Mouse (Mus musculus): ENCODE measurements at regions not wholly inside any gene's neighbourhood (a gene's known extent, or its start where the extent isn't known, plus 50 kb on each side); places are given as distances from the start of the nearest gene placed in this dataset.
A peak's percentile ranks its signal among the peaks of the same experiment; 100 is the strongest.

DNA sequence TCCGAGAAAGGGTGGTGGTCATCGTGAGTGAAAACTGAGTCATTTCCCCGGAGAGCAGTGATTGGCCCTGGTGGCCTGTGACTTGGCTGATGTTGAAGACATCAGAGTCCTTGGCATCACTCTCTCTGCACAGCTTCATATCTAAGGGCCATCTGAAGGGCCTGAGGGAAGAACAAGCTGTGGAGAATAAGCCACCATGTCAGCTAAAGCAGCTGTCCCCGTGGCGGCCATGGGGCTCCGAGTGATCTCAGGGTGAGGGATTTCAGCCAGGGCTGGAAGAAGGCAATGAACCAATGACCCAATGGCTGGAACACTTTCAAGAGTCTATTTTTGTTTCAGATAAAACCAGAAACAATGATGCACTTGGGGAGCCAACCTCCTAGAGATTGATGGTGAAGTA lies 62.2 kb downstream of the Ttc32 start:
- ATAC-seq (ENCODE audit: extremely low read depth, insufficient number of reproducible peaks, low FRiP score, poor library complexity, severe bottlenecking), result no peak

DNA sequence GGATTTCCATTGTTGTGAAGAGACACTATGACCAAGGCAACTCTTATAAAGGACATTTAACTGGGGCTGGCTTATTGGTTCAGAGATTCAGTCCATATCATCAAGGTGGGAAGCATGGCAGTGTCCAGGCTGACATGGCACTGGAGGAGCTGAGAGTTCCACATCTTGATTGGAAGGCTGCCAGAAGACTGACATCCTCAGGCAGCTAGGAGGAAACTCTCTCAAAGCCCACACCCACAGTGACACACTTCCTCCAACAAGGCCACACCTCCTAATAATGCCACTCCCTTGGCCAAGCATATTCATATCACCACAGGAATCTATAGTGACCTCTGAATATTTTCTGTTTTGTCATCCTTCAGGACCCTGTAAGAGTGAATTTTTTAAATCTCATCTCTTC lies 65.3 kb downstream of the Ttc32 start:
- no peak for ATAC-seq (ENCODE audit: extremely low read depth, insufficient number of reproducible peaks, low FRiP score, poor library complexity, severe bottlenecking)

DNA sequence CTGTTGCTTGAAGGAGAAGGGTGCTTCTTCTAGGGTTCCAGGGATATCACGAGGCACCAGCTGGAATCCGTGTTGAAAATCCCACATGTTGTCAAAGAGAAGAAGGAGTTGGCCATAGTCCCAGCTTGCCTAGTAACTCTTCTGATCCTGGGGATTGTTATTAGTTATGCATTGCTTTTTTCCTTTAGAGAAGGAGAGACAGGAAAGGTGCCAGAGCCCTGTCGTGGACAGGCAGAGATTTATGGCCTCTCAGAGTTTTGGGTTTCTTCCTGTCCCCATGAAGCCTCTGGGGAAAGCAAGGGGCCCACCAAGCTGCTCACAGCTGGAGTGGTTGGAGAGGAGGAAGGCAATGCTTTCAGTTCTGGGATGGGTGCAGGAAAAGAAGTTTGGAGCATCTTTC lies 76.6 kb downstream of the Ttc32 start:
- no peak for ATAC-seq (ENCODE audit: extremely low read depth, insufficient number of reproducible peaks, low FRiP score, poor library complexity, severe bottlenecking)

DNA sequence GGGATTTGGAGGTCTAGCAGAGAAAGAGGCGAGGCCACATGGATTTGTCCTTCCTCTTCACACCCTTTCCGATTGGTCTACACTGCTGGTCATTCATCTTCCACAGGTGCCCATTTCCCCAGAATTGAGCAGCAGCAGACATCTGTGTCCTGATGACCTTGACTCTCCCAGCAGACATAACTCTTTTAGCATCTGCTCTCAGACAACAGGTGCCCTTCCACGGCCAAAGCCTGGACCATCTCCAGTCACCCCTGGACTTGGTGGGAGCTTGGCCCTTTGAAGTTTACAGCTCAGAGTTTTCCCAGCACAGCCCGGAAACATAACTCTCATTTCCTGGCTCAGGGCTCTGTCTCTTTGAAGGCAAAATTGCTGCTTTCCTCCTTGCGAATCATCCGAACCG lies 80.0 kb downstream of the Ttc32 start:
- no peak for ATAC-seq (ENCODE audit: extremely low read depth, insufficient number of reproducible peaks, low FRiP score, poor library complexity, severe bottlenecking)

DNA sequence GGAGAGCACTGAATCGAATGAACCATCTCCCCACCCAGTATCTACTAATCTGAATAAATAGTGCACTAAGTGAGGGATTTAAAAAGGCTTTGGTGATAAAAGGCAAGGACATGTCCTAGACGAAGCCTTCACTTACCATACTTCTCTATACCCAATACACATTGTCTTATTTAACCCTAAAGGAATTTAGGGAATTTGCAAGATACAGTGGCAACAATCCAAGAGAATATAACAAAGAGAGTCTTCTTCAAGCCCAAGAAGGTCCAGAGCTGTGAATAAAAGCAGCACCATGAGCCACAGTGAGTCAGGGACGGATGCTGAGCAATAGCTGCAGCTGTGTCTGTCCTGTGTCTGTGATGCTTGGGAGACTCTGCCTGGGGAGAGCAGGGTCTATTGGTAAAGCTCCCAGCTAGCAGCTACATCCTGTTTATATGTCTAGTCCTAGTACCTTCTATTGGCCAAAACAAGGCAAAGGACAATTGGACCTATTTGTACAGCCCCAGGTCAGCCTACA lies 82.4 kb downstream of the Ttc32 start:
- ATAC-seq (ENCODE audit: extremely low read depth, insufficient number of reproducible peaks, low FRiP score, poor library complexity, severe bottlenecking), result no peak

DNA sequence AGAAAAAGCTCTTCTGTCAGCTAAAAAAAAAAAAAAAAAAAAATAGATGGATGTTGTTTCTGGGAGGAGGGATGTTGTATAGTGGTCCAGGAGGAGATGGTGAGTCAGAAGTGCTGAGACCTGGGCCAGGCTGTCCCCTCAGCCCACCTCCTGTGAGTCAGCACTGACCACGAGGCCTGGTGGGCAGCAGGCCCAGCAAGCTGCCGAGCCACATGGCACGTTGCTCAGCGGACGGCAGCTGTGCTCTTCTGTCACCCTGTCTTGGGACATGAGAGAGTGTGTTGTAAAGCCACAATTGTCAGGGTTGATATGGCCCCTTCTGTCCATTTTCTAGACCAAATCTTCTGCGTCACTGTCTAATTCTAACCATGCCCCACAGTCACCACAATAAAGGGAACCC lies 83.9 kb downstream of the Ttc32 start:
- no peak for ATAC-seq (ENCODE audit: extremely low read depth, insufficient number of reproducible peaks, low FRiP score, poor library complexity, severe bottlenecking)

DNA sequence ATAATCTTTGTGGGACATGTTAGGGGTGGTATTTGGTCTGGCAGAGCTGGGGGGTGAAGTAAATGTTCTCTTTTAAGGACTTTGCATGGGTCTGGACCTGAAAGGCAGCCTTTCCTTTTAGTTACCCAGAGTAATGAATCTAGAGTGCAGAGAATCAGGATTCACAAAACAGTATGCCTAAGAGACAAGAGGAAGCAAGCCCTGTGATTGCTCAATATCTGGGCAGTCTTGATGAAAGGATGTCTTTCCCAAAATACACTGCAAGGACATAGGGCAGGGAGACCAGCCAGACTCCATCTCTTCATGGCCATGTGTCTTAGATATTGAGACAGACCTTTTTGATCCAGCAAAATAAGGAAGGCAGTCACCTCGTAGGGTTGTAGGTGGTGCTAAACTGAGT lies 84.3 kb downstream of the Ttc32 start:
- ATAC-seq (ENCODE audit: extremely low read depth, insufficient number of reproducible peaks, low FRiP score, poor library complexity, severe bottlenecking), result no peak

DNA sequence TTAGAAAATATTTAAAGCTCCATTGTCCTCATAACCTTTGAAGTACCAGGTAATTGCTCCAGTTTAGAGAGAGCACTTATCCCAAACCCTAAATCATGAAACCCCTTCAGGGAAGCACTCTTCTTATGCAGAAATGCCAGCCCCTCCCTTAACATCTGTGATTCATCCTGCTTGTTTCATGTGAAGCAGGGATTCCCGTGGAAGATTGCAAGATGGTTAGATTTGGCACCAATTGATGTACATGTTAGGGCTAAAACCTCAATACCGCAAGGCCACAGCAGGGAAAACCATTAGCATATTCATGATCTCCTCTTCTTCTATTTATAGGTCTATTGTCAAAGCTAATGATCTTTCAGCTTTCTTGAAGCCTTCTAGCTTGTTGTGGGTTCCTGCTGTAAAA lies 88.8 kb downstream of the Ttc32 start:
- no peak for ATAC-seq (ENCODE audit: extremely low read depth, insufficient number of reproducible peaks, low FRiP score, poor library complexity, severe bottlenecking)

DNA sequence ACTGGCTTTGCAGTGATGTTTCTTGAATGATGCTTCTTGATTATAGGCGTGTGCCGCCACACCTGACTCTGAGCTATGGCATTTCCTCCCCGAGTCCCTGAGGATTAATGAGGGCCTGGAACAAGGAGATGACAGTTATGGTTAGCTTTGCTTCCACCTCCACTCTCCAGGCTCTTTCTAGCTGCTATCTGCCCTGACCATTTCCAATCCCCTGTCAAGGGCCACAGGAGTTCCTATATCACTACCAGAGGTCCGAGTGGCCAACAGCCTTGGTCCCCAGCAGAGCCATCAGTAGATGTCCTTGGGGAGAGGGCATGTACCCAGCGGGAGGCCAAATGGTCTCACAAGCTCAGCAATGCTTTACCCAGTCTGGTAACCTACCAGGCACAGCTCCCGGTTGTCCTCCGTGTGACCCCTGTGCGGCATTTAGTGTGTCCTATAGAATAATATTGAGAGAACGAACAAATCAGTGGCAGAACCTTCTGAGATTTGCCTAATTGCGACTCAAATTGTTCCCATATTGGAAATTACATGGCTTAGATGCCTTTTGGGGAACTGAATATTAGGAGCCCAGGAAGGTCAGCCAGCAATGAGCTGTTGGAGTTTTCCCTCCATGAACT lies 98.2 kb downstream of the Ttc32 start:
- ATAC-seq (ENCODE audit: extremely low read depth, insufficient number of reproducible peaks, low FRiP score, poor library complexity, severe bottlenecking), result no peak

DNA sequence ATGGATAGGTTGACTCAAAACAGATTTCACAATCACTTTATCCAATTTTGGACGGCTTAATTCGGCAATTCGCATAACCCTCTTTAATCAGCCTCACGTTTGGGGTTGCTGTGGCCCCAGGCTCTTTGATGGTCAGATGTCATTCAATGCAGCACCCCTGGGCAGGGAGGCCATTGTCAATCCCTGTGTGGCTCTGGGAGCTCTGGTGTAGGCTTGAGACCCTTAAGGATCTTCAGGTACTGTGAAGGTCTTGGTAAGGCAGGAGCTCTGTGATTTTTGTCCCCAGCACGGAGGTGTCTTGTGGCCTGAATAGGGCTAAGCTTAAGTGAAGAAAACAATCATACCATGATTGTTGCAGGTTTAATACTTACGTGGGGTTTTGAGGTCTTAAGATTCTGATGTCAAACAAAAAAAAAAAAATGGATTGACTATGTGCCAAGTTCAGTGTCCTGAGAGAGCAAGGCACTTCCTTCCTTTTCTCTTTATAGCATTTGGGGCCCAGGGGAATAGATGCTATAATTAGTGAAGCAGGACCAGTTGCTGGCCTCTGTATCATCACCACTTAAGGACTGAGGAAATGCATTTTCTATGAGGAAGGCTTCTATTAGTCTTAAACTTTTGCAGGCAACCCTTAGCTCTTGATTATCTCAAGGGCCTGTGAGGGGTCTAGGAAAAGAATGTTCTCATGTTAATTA lies 98.9 kb downstream of the Ttc32 start:
- ATAC-seq (ENCODE audit: extremely low read depth, insufficient number of reproducible peaks, low FRiP score, poor library complexity, severe bottlenecking), result no peak

DNA sequence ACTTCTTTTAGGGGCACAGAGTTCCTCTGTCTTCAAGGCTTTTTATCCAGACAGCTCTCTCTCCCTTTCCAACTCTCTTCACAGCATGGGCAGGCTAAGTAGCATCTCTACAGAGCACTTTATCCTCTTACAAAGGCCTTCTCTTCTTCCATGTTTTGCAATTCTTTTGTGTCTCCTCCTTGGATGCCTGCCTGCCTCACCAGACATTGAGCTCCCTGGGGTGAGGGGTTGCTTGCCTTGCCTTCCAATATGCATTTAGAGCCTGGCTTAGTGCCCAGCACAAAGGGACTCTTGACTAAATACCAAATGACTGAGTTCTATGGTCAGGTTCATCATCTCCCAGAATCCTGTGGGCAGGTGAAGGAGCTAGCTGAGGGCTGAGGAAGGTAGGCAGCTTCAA lies 102.8 kb downstream of the Ttc32 start:
- ATAC-seq (ENCODE audit: extremely low read depth, insufficient number of reproducible peaks, low FRiP score, poor library complexity, severe bottlenecking), result no peak

DNA sequence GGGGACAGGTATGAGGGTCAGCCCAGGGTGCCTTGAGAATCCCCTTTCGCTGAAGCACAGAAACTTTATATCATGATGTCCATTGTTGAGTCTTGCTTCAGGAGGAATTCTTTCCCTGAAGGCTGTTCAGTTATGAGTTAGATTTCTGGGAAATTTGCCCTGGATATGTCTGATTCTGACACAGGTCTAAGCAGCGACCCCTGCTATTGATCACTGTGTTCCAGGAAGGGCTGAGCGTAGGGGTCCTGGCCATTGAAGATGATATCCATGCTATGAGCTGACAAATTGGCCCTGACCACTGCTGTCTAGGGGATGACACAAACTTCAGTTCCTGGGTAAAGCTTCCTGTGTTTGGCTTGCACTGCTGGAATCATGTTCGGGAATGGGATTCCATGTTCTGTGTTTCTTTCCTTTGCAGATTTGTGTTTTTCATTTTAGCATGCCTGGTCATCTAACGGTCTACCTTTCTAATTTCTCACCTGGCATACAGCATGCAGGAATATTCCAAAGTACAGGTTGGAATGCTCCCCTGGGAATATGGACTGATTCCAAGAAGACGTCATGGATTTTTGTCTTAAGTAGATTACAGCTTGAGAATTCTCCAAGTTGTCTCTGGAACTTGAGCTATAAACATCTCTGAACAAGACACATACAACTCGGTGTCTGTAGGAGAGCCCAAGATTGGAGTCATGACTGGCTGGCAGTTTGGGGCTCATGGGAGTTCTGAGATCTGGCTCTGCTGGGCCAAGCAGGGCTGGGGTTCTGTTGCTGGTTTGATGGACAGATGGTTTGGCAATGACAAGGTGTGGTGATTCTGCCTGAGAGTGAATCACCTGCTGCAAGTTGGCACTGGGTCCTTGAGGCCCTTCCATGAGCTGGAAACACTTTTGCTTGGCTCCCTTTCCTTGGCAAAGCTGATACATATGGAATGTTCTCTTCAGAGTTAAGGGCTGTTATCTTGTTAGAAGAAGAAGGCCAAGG lies 104.4 kb downstream of the Ttc32 start:
- no peak for ATAC-seq (ENCODE audit: extremely low read depth, insufficient number of reproducible peaks, low FRiP score, poor library complexity, severe bottlenecking)

DNA sequence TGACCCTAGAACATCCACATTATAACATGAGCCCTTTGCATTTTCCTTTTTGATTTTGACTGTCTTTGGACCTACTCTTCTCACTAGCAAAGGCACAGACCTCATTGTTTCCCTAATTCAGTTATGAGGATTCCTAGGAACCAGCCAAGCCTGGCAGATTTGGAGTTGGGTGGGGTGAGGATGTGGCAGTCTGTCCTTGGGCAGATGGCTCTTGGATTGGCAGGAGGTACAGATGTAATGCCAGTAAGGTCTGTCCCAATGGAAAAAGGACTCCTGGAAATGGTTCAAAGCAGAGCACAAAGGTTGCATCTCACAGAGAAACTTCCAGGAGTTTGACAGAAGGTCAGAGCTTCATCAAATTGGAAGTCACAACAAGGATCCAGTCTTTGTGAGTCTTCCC lies 121.2 kb downstream of the Ttc32 start:
- no peak for ATAC-seq (ENCODE audit: extremely low read depth, insufficient number of reproducible peaks, low FRiP score, poor library complexity, severe bottlenecking)

DNA sequence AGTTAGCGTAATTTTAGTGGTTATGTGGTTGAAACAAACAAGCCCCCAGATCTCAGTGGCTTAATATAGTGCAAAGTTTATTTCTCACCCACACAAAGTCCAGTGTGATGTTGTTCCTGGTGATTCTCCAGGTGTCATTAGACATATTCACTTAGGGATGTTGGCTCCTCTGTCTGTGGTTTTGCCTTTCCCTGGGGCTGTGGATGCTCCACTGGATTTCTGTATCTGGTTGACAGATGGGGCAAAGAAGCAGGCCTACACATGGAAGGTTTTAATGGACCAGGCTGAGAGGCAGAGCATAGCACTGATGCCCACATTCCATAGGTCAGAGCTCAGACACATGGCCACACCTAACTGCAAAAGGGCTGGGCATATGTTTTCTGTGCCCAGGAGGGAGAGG lies 121.6 kb downstream of the Ttc32 start:
- ATAC-seq (ENCODE audit: extremely low read depth, insufficient number of reproducible peaks, low FRiP score, poor library complexity, severe bottlenecking), result no peak

DNA sequence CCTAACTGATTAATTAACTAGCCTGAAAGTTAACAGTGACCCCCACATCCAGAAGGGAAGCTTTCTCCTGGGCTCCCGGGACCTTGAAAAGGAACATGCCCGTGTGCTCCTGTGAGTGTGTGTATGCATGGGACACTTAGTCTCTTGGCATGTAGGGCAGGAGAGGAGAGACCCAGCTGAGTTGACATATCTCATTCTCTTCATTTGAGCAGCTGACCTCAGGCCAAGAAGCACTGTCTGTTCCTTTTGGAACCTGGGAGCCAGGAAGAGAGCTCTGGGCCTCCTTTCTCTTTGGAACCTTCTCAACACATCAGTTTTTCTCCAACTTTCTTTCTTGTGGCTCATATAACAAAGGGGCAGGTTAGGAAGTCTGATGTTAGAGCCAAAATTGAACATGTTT lies 124.7 kb downstream of the Ttc32 start:
- no peak for ATAC-seq (ENCODE audit: extremely low read depth, insufficient number of reproducible peaks, low FRiP score, poor library complexity, severe bottlenecking)

DNA sequence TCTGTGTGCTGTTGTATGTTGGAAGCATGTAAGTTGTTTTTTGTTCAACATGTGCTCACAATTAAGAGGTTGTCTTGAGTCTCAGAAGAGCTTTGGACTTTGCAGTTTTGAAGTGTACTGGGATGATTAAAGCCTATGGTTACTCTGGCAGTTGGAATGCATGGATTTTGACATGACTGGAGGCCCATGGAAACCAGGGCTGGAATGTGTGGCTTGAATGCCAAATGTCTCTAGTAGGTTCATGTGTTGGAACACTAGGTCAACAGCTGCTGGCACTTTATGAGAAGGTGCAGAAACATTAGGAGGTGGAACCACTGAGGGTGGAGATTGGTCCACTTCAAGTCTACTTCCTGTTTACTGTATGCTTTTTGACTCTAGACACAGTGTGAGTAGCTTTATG lies 127.0 kb downstream of the Ttc32 start:
- ATAC-seq (ENCODE audit: extremely low read depth, insufficient number of reproducible peaks, low FRiP score, poor library complexity, severe bottlenecking), result no peak

DNA sequence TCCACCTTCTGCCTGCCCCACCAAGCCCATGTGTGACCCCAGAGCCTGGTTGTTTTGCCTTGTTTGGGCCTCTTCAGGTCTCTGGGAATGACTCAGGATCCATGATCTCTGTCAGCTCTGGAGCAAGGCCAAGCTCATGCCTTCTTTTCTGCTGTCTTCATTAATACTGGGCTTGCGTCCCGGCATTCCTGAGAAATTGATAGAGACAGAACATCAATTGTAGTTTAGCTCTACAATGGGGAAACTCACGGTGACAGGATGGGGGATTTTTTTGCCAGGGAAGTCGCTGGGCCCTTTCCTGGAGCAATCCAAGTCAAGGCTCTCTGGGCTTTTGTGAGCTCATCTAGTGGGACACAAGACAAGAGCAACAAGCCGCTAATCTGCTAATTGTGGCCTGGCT lies 129.0 kb downstream of the Ttc32 start:
- no peak for ATAC-seq (ENCODE audit: extremely low read depth, insufficient number of reproducible peaks, low FRiP score, poor library complexity, severe bottlenecking)

DNA sequence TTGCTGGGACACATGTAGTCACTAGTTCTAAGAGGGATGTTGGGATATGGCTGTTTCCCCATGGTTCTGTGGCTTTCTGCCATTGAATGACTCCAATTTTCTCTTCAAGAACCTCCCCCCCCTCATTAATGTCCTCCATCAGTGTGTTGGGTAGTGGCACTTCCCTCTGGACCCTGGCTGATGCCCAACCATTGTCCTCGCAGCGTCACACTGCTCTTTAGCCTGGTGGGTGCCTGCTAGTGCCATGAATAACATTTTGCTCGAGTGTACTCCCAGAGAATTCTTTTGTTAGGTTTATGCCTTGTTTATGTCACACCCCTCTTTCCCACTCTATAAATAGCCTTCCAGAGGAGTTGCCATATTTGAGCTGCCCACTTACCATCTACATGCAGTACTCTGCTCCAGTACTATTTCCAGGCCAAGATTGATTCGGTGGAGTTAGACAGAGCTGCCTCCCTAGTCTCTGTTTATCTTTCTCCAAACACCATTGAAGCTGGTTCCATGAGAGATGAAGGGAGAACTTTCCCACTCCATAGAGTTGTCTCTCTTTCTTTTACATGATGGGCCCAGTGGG lies 135.7 kb downstream of the Ttc32 start:
- no peak for ATAC-seq (ENCODE audit: extremely low read depth, insufficient number of reproducible peaks, low FRiP score, poor library complexity, severe bottlenecking)

DNA sequence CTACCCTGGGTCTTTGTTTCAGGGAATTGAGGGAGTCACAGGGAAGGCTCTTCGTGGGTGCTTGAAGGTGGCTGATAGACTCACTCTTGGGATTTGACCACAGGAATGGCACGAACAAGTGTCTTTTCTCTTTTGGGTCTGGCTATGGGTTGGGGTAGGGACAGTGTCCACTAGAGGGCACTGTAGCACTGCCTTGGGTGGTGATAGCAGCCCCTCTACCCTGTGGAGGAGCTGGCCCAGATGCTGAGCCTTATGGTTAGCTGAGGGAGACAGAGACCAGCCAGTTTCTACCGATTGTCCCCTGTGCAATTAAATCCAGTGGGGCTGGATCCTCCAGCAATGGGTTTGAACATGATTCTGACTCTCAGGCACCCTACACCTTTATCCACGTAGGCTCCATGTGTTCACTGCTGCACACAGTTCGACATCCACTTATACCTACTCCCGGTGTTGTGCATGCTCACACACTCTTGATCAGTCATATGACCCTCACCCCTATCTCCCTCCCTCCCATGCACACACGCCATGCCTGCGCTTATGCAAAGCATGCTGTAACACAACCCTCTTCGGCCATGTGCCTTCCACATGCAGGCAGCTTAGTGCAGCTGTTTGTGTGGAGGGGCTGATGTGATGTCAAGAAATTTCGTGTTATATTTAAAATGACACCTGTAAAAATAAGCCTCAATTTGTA lies 136.6 kb downstream of the Ttc32 start:
- ATAC-seq (ENCODE audit: extremely low read depth, insufficient number of reproducible peaks, low FRiP score, poor library complexity, severe bottlenecking), result 0 out of 2 replicates have a peak, but pooled peaks have one; percentile 9

Data from neutrophil, adult 5-6 weeks (primary cell).